Mouse (Mus musculus): ENCODE results near the gene Cyp17a1.

Gene Cyp17a1

GRCm38 (mm10) chr19:46670691-46671090 lies 2.3 kb downstream of the Cyp17a1 start:
- no peak for DNase-seq (ENCODE audit: extremely low spot score, low read depth, low spot score)

GRCm38 (mm10) chr19:46669802-46670201 lies 3.2 kb downstream of the Cyp17a1 start:
- no peak for DNase-seq (ENCODE audit: extremely low spot score, low read depth, low spot score)

- DNase-seq (ENCODE audit: extremely low spot score, low read depth, low spot score): no peak
These were observed 4.7 kb downstream of the Cyp17a1 start for GRCm38 (mm10) chr19:46668263-46668662.

- DNase-seq (ENCODE audit: extremely low spot score, low read depth, low spot score): no peak
These were observed 5.7 kb downstream of the Cyp17a1 start for GRCm38 (mm10) chr19:46667300-46667699.

GRCm38 (mm10) chr19:46665474-46665873 lies 7.5 kb downstream of the Cyp17a1 start:
- no peak for DNase-seq (ENCODE audit: extremely low spot score, low read depth, low spot score)

GRCm38 (mm10) chr19:46662784-46663183 lies 10.2 kb downstream of the Cyp17a1 start:
- DNase-seq (ENCODE audit: extremely low spot score, low read depth, low spot score): no peak

GRCm38 (mm10) chr19:46662214-46662613 lies 10.8 kb downstream of the Cyp17a1 start:
- no peak for DNase-seq (ENCODE audit: extremely low spot score, low read depth, low spot score)

GRCm38 (mm10) chr19:46661511-46661910 lies 11.5 kb downstream of the Cyp17a1 start:
- no peak for DNase-seq (ENCODE audit: extremely low spot score, low read depth, low spot score)

GRCm38 (mm10) chr19:46658851-46659250 lies 14.1 kb downstream of the Cyp17a1 start:
- DNase-seq (ENCODE audit: extremely low spot score, low read depth, low spot score): no peak

- no peak for DNase-seq (ENCODE audit: extremely low spot score, low read depth, low spot score)
These were observed 14.6 kb downstream of the Cyp17a1 start for GRCm38 (mm10) chr19:46658348-46658747.

GRCm38 (mm10) chr19:46657339-46658020 lies 15.5 kb downstream of the Cyp17a1 start:
- DNase-seq (ENCODE audit: extremely low spot score, low read depth, low spot score): no peak

GRCm38 (mm10) chr19:46656151-46656840 lies 16.7 kb downstream of the Cyp17a1 start:
- no peak for DNase-seq (ENCODE audit: extremely low spot score, low read depth, low spot score)

- DNase-seq (ENCODE audit: extremely low spot score, low read depth, low spot score): no peak
These were observed 17.3 kb downstream of the Cyp17a1 start for GRCm38 (mm10) chr19:46655626-46656025.

GRCm38 (mm10) chr19:46653616-46654235 lies 19.2 kb downstream of the Cyp17a1 start:
- DNase-seq (ENCODE audit: extremely low spot score, low read depth, low spot score): no peak

GRCm38 (mm10) chr19:46653188-46653587 lies 19.8 kb downstream of the Cyp17a1 start:
- no peak for DNase-seq (ENCODE audit: extremely low spot score, low read depth, low spot score)

GRCm38 (mm10) chr19:46648565-46648964 lies 24.4 kb downstream of the Cyp17a1 start:
- no peak for DNase-seq (ENCODE audit: extremely low spot score, low read depth, low spot score)

- DNase-seq (ENCODE audit: extremely low spot score, low read depth, low spot score): no peak
These were observed 25.1 kb downstream of the Cyp17a1 start for GRCm38 (mm10) chr19:46647850-46648249.

GRCm38 (mm10) chr19:46647254-46647653 lies 25.7 kb downstream of the Cyp17a1 start:
- DNase-seq (ENCODE audit: extremely low spot score, low read depth, low spot score): no peak

- no peak for DNase-seq (ENCODE audit: extremely low spot score, low read depth, low spot score)
These were observed 26.9 kb downstream of the Cyp17a1 start for GRCm38 (mm10) chr19:46646041-46646481.

GRCm38 (mm10) chr19:46644793-46645602 lies 28.0 kb downstream of the Cyp17a1 start:
- DNase-seq (ENCODE audit: extremely low spot score, low read depth, low spot score): no peak

GRCm38 (mm10) chr19:46644343-46644792 lies 28.6 kb downstream of the Cyp17a1 start:
- DNase-seq (ENCODE audit: extremely low spot score, low read depth, low spot score): no peak

Data from hindlimb bud, embryonic 11.5 days (tissue).